Mouse (Mus musculus): ENCODE measurements around the gene Slc25a23.

Gene Slc25a23

GRCm38 (mm10) chr17:57059486-57059977 lies at the start of gene Slc25a23:
Gene Slc25a23, minus strand, starts transcription at chr17:57059863.
- peak; percentile 37 for DNase-seq (ENCODE audit: low read depth, low spot score)

- no peak for DNase-seq (ENCODE audit: low read depth, low spot score)
These were observed 49.1 kb upstream of the Slc25a23 start for GRCm38 (mm10) chr17:57108666-57109171.

GRCm38 (mm10) chr17:57108040-57108665 lies 48.5 kb upstream of the Slc25a23 start:
- DNase-seq (ENCODE audit: low read depth, low spot score) = no peak

- DNase-seq (ENCODE audit: low read depth, low spot score) = no peak
These were observed 47.4 kb upstream of the Slc25a23 start for GRCm38 (mm10) chr17:57107064-57107463.

GRCm38 (mm10) chr17:57106035-57106368 lies 46.3 kb upstream of the Slc25a23 start:
- DNase-seq (ENCODE audit: low read depth, low spot score) = no peak

GRCm38 (mm10) chr17:57105181-57106034 lies 45.7 kb upstream of the Slc25a23 start, which contains the start of gene Tnfsf9:
Gene Tnfsf9, plus strand, starts transcription at chr17:57105325.
- DNase-seq (ENCODE audit: low read depth, low spot score) = no peak

GRCm38 (mm10) chr17:57104496-57104895 lies 44.8 kb upstream of the Slc25a23 start:
- DNase-seq (ENCODE audit: low read depth, low spot score) = no peak

- DNase-seq (ENCODE audit: low read depth, low spot score) = no peak
These were observed 42.6 kb upstream of the Slc25a23 start for GRCm38 (mm10) chr17:57102276-57102675.

GRCm38 (mm10) chr17:57099629-57100325 lies 40.1 kb upstream of the Slc25a23 start:
- DNase-seq (ENCODE audit: low read depth, low spot score) = no peak

GRCm38 (mm10) chr17:57098321-57098720 lies 38.7 kb upstream of the Slc25a23 start:
- DNase-seq (ENCODE audit: low read depth, low spot score) = no peak

GRCm38 (mm10) chr17:57096623-57096920 lies 36.9 kb upstream of the Slc25a23 start:
- DNase-seq (ENCODE audit: low read depth, low spot score) = peak; percentile 42

GRCm38 (mm10) chr17:57095855-57096622 lies 36.4 kb upstream of the Slc25a23 start:
- no peak for DNase-seq (ENCODE audit: low read depth, low spot score)

- DNase-seq (ENCODE audit: low read depth, low spot score) = no peak
These were observed 34.6 kb upstream of the Slc25a23 start for GRCm38 (mm10) chr17:57094222-57094621.

GRCm38 (mm10) chr17:57087049-57087832 lies 27.6 kb upstream of the Slc25a23 start, which contains the start of gene Tubb4a:
Gene Tubb4a, minus strand, starts transcription at chr17:57087782.
- DNase-seq (ENCODE audit: low read depth, low spot score) = peak; percentile 16

- no peak for DNase-seq (ENCODE audit: low read depth, low spot score)
These were observed 26.5 kb upstream of the Slc25a23 start for GRCm38 (mm10) chr17:57085970-57086757.

GRCm38 (mm10) chr17:57082481-57082880 lies 22.8 kb upstream of the Slc25a23 start:
- DNase-seq (ENCODE audit: low read depth, low spot score) = no peak

GRCm38 (mm10) chr17:57081234-57081842 lies 21.7 kb upstream of the Slc25a23 start:
- no peak for DNase-seq (ENCODE audit: low read depth, low spot score)

- DNase-seq (ENCODE audit: low read depth, low spot score) = no peak
These were observed 20.3 kb upstream of the Slc25a23 start for GRCm38 (mm10) chr17:57079919-57080318.

- no peak for DNase-seq (ENCODE audit: low read depth, low spot score)
These were observed 18.7 kb upstream of the Slc25a23 start, which contains the start of gene Dennd1c for GRCm38 (mm10) chr17:57078336-57078735. Gene Dennd1c, minus strand, starts transcription at chr17:57078514.

Measured in retina, adult 2 months (tissue).